Mouse (Mus musculus): ENCODE measurements around the gene Inpp5a. TPM values are rescaled to one million over a fixed set of nuclear protein-coding genes. Genes with fewer than 3 reads are reported as not detected.
"Not testable (repeated sequence)": the region's sequence is repeated elsewhere in the genome, so short reads cannot be mapped to it uniquely, and the experiment has no call there.

Gene Inpp5a
- polyA plus RNA-seq, 2 experiments from 2014 or later = 4.8 to 6.5 TPM

- no peak for ATAC-seq
Measured at GRCm38 (mm10) chr7:139402721-139403120, 13.8 kb downstream of the Inpp5a start.

- ATAC-seq = no peak
Measured at GRCm38 (mm10) chr7:139406581-139406980, 17.7 kb downstream of the Inpp5a start.

- ATAC-seq = no peak
Measured at GRCm38 (mm10) chr7:139407966-139408365, 19.1 kb downstream of the Inpp5a start.

- no peak for ATAC-seq
Measured at GRCm38 (mm10) chr7:139409903-139410302, 21.0 kb downstream of the Inpp5a start.

- ATAC-seq = peak; percentile 36
Measured at GRCm38 (mm10) chr7:139412223-139412950, 23.5 kb downstream of the Inpp5a start.

- no peak for ATAC-seq
Measured at GRCm38 (mm10) chr7:139413400-139413799, 24.5 kb downstream of the Inpp5a start.

GRCm38 (mm10) chr7:139415616-139416225 is 26.8 kb downstream of the Inpp5a start:
- no peak for ATAC-seq

GRCm38 (mm10) chr7:139418371-139418770 is 29.5 kb downstream of the Inpp5a start:
- ATAC-seq = no peak

GRCm38 (mm10) chr7:139422827-139423226 is 33.9 kb downstream of the Inpp5a start:
- ATAC-seq = no peak

GRCm38 (mm10) chr7:139434095-139434830 is 45.4 kb downstream of the Inpp5a start:
- no peak for ATAC-seq

GRCm38 (mm10) chr7:139434931-139435330 is 46.0 kb downstream of the Inpp5a start:
- ATAC-seq = not testable (repeated sequence)

GRCm38 (mm10) chr7:139435749-139436148 is 46.8 kb downstream of the Inpp5a start:
- no peak for ATAC-seq

GRCm38 (mm10) chr7:139436951-139437350 is 48.0 kb downstream of the Inpp5a start:
- no peak for ATAC-seq

GRCm38 (mm10) chr7:139437471-139437870 is 48.6 kb downstream of the Inpp5a start:
- ATAC-seq = no peak

GRCm38 (mm10) chr7:139437926-139438600 is 49.2 kb downstream of the Inpp5a start:
- ATAC-seq = no peak

GRCm38 (mm10) chr7:139438601-139438945 is 49.7 kb downstream of the Inpp5a start:
- ATAC-seq = no peak

GRCm38 (mm10) chr7:139439031-139439430 is 50.1 kb downstream of the Inpp5a start:
- ATAC-seq = no peak

GRCm38 (mm10) chr7:139439922-139440895 is 51.3 kb downstream of the Inpp5a start:
- peak; percentile 59 for ATAC-seq

GRCm38 (mm10) chr7:139441022-139441421 is 52.1 kb downstream of the Inpp5a start:
- no peak for ATAC-seq

- ATAC-seq = no peak
Measured at GRCm38 (mm10) chr7:139441761-139442211, 52.9 kb downstream of the Inpp5a start.

- ATAC-seq = no peak
Measured at GRCm38 (mm10) chr7:139445621-139446020, 56.7 kb downstream of the Inpp5a start.

- no peak for ATAC-seq
Measured at GRCm38 (mm10) chr7:139447381-139447780, 58.5 kb downstream of the Inpp5a start.
